ENCODE assay signal across 17 mouse cellular contexts in genomic region chr9:65654700-65655237, GRCm38 (mm10).
"Had no signal": no experiment of that assay in that cellular context is flagged by ENCODE, and none has a peak within 500 bp of the region (broad histone marks: within the 10 kb centered on the region; RNA-seq: fewer than 3 reads in every experiment).

No protein-coding gene starts in this region.

- DNase-seq: lung, adult 2 months; lung, postnatal 14 days; retina, postnatal 1 day; right cerebral cortex, adult 18-20 months; right cerebral cortex, postnatal 25 days; right cerebral cortex, postnatal 4 days; spleen, adult 18-20 months; thymus, adult 18-20 months had no signal

- H3K27me3 ChIP-seq: lung, embryonic 15.5 days; megakaryocyte, embryonic 14.5 days; midbrain, embryonic 13.5 days; midbrain, embryonic 15.5 days; neural tube, embryonic 13.5 days; neural tube, embryonic 15.5 days had no signal

- H3K27ac ChIP-seq: lung, embryonic 15.5 days; macrophage; midbrain, embryonic 13.5 days; midbrain, embryonic 15.5 days; neural tube, embryonic 13.5 days; neural tube, embryonic 15.5 days had no signal

- H3K4me2 ChIP-seq: lung, embryonic 15.5 days; midbrain, embryonic 11.5 days; midbrain, embryonic 13.5 days; midbrain, embryonic 15.5 days; neural tube, embryonic 13.5 days; neural tube, embryonic 15.5 days had no signal

- H3K4me1 ChIP-seq: midbrain, embryonic 13.5 days; midbrain, embryonic 15.5 days; neural tube, embryonic 13.5 days; neural tube, embryonic 15.5 days had no signal

- ATAC-seq: lung, postnatal 0 days; midbrain, embryonic 13.5 days; midbrain, embryonic 15.5 days had no signal

- H3K9me3 ChIP-seq: lung, embryonic 15.5 days; megakaryocyte, embryonic 14.5 days; midbrain, embryonic 13.5 days; midbrain, embryonic 15.5 days; neural tube, embryonic 13.5 days; neural tube, embryonic 15.5 days had no signal

- H3K36me3 ChIP-seq: lung, embryonic 15.5 days; midbrain, embryonic 13.5 days; midbrain, embryonic 15.5 days; neural tube, embryonic 13.5 days; neural tube, embryonic 15.5 days had no signal

- H3K9ac ChIP-seq: lung, embryonic 15.5 days; midbrain, embryonic 13.5 days; midbrain, embryonic 15.5 days; neural tube, embryonic 13.5 days; neural tube, embryonic 15.5 days had no signal

- H3K4me3 ChIP-seq: lung, embryonic 15.5 days; megakaryocyte, embryonic 14.5 days; midbrain, embryonic 13.5 days; midbrain, embryonic 15.5 days; neural tube, embryonic 13.5 days; neural tube, embryonic 15.5 days had no signal
